ENCODE assay signal across 14 mouse cellular contexts in genomic region chr19:4156073-4156579, GRCm38 (mm10). TPM values are rescaled to one million over a fixed set of nuclear protein-coding genes. Genes with fewer than 3 reads are reported as not detected.
DNase-seq lines count a peak whose midpoint lies in the region; ATAC-seq and TF ChIP-seq lines count a peak whose summit lies in the region.
"Had no signal": no experiment of that assay in that cellular context is flagged by ENCODE, and none has a peak within 500 bp of the region (broad histone marks: within the 10 kb centered on the region; RNA-seq: fewer than 3 reads in every experiment).

No protein-coding gene starts in this region.

- H3K9ac ChIP-seq in kidney, embryonic 14.5 days (ENCODE audit: low read depth, low read length): no peak overlapping the region
- H3K9ac ChIP-seq: forebrain, embryonic 13.5 days; lung, embryonic 14.5 days had no signal

- H3K4me3 ChIP-seq in kidney, embryonic 14.5 days (ENCODE audit: low read length): no peak overlapping the region
- peak overlapping the region; percentile 80 for H3K4me3 ChIP-seq in spleen, adult 2 months (ENCODE audit: extremely low read depth, insufficient read depth, insufficient read length)
- peak overlapping the region; percentile 44 for H3K4me3 ChIP-seq in small intestine, adult 2 months (ENCODE audit: low read depth, low read length)
- H3K4me3 ChIP-seq: forebrain, embryonic 13.5 days had no signal

- DNase-seq in cerebellum, adult 9-11 months: peak; percentile 60
- DNase-seq in cerebellum, postnatal 36 days: no peak
- DNase-seq in kidney, postnatal 14 days: no peak
- no peak for DNase-seq in spleen, adult 2 months (ENCODE audit: low read depth in 1 of 2, low spot score in 2 of 2)
- no peak for DNase-seq in spleen, postnatal 14 days (ENCODE audit: low spot score in 2 of 2)
- no peak for DNase-seq in natural killer cell, adult 2 months (ENCODE audit: low spot score in 2 of 2)
- DNase-seq: kidney, adult 2 months; lung, embryonic 14.5 days; right cerebral cortex, postnatal 14 days had no signal

- H3K4me1 ChIP-seq in kidney, embryonic 14.5 days (ENCODE audit: control insufficient read depth, insufficient read depth, low read length): 0 out of 2 replicates have a peak, but pooled peaks cover 4% of the 10 kb centered on the region
- H3K4me1 ChIP-seq in spleen, adult 2 months (ENCODE audit: control insufficient read depth, insufficient read depth, insufficient read length): peaks cover 13% of the 10 kb centered on the region; the same call in 1 of the 2 replicates
- H3K4me1 ChIP-seq in small intestine, adult 2 months (ENCODE audit: control insufficient read depth, insufficient read depth, insufficient read length, low read length): no peaks in the 10 kb centered on the region
- H3K4me1 ChIP-seq: forebrain, embryonic 13.5 days had no signal

- 66% methylated on average over 20 of the region's 20 CpGs for WGBS in kidney, embryonic 14.5 days
- WGBS in spleen, adult 2 months: 20% methylated on average over 20 of the region's 20 CpGs
- WGBS in small intestine, adult 2 months: 72% methylated on average over 20 of the region's 20 CpGs

- no peak for TF ChIP-seq CTCF in spleen, adult 2 months (IDR thresholded peaks at IDR 0.05; ENCODE audit: extremely low read depth, insufficient read depth, insufficient read length, insufficient replicate concordance)
- TF ChIP-seq CTCF in small intestine, adult 2 months (IDR thresholded peaks at IDR 0.05; ENCODE audit: extremely low read depth, insufficient read length, insufficient replicate concordance, low read depth, low read length): no peak

- H3K27ac ChIP-seq in kidney, embryonic 14.5 days (ENCODE audit: low read depth, low read length): peak overlapping the region; percentile 42; the same call in 1 of the 2 replicates
- peak overlapping the region; percentile 96 for H3K27ac ChIP-seq in spleen, adult 2 months (ENCODE audit: insufficient read depth, low read length)
- 0 out of 2 replicates have a peak overlapping the region, but pooled peaks have one; percentile 64 for H3K27ac ChIP-seq in small intestine, adult 2 months (ENCODE audit: insufficient read depth, low read depth, low read length)
- H3K27ac ChIP-seq: forebrain, embryonic 13.5 days had no signal

- H3K27me3 ChIP-seq in kidney, embryonic 14.5 days (ENCODE audit: control insufficient read depth, insufficient read depth, low read length): no peaks in the 10 kb centered on the region
- no peaks in the 10 kb centered on the region for H3K27me3 ChIP-seq in spleen, adult 2 months (ENCODE audit: control insufficient read depth, insufficient read depth, low read length)
- no peaks in the 10 kb centered on the region for H3K27me3 ChIP-seq in small intestine, adult 2 months (ENCODE audit: control insufficient read depth, insufficient read depth, low read length)
- H3K27me3 ChIP-seq: forebrain, embryonic 13.5 days had no signal

- H3K4me2 ChIP-seq in kidney, embryonic 14.5 days (replicated peaks; ENCODE audit: low read depth, low read length): no peak overlapping the region
- H3K4me2 ChIP-seq: forebrain, embryonic 13.5 days; lung, embryonic 14.5 days had no signal

- no peak; the same call in 1 of the 2 replicates for ATAC-seq in kidney, embryonic 14.5 days (ENCODE audit: low FRiP score, low TSS enrichment)
- ATAC-seq: forebrain, embryonic 13.5 days had no signal

- H3K9me3 ChIP-seq in kidney, embryonic 14.5 days (ENCODE audit: control insufficient read depth, low read length): no peaks in the 10 kb centered on the region
- H3K9me3 ChIP-seq: forebrain, embryonic 13.5 days had no signal

- H3K36me3 ChIP-seq in kidney, embryonic 14.5 days (ENCODE audit: control insufficient read depth, insufficient read depth, low read length): peaks cover 66% of the 10 kb centered on the region
- H3K36me3 ChIP-seq in spleen, adult 2 months (ENCODE audit: control insufficient read depth, insufficient read depth, low read length): peaks cover 39% of the 10 kb centered on the region
- peaks cover 54% of the 10 kb centered on the region for H3K36me3 ChIP-seq in small intestine, adult 2 months (ENCODE audit: control insufficient read depth, insufficient read depth, low read length)

- no peak for TF ChIP-seq POLR2A in spleen, adult 2 months (IDR thresholded peaks at IDR 0.05; ENCODE audit: low read depth, low read length)
- TF ChIP-seq POLR2A in small intestine, adult 2 months (IDR thresholded peaks at IDR 0.05; ENCODE audit: low read depth, low read length): no peak

RNA-seq across cellular contexts. Expression of gene Ptprcap, which starts 2.7 kb away (rescaled TPM):
- polyA plus RNA-seq in kidney, embryonic 14.5 days (2014; fragmentation: Nextera tagmentation; extraction: Ambion mirVana): 0.57 and 0.80 TPM in 2 replicates
- 631 and 1,026 TPM in 2 replicates for polyA plus RNA-seq in spleen, adult 2 months (2012; rRNA removed)
- 95.3 and 169 TPM in 2 replicates for polyA plus RNA-seq in small intestine, adult 2 months (2012; rRNA removed)

RNA-seq across cellular contexts. Expression of gene Rps6kb2, which starts 7.0 kb away (rescaled TPM):
- polyA plus RNA-seq in kidney, embryonic 14.5 days (2014; fragmentation: Nextera tagmentation; extraction: Ambion mirVana): 33.4 and 42.0 TPM in 2 replicates
- polyA plus RNA-seq in spleen, adult 2 months (2012; rRNA removed): 40.7 and 51.5 TPM in 2 replicates
- polyA plus RNA-seq in small intestine, adult 2 months (2012; rRNA removed): 37.9 and 42.5 TPM in 2 replicates

RNA-seq across cellular contexts. Expression of gene Coro1b, which starts 7.7 kb away (rescaled TPM):
- polyA plus RNA-seq in kidney, embryonic 14.5 days (2014; fragmentation: Nextera tagmentation; extraction: Ambion mirVana): 132 and 156 TPM in 2 replicates
- polyA plus RNA-seq in spleen, adult 2 months (2012; rRNA removed): 386 and 394 TPM in 2 replicates
- 264 and 493 TPM in 2 replicates for polyA plus RNA-seq in small intestine, adult 2 months (2012; rRNA removed)

RNA-seq across cellular contexts. Expression of gene Cabp4, which starts 12.3 kb away (rescaled TPM):
- polyA plus RNA-seq in kidney, embryonic 14.5 days (2014; fragmentation: Nextera tagmentation; extraction: Ambion mirVana): 0.06 and 0.09 TPM in 2 replicates
- polyA plus RNA-seq in spleen, adult 2 months (2012; rRNA removed): 1.9 and 2.2 TPM in 2 replicates
- polyA plus RNA-seq in small intestine, adult 2 months (2012; rRNA removed): 0.25 and 0.42 TPM in 2 replicates

RNA-seq across cellular contexts. Expression of gene Gpr152, which starts 16.5 kb away (rescaled TPM):
- polyA plus RNA-seq in kidney, embryonic 14.5 days (2014; fragmentation: Nextera tagmentation; extraction: Ambion mirVana): not detected in 2 replicates
- 0.09 and 0.11 TPM in 2 replicates for polyA plus RNA-seq in spleen, adult 2 months (2012; rRNA removed)
- 0.06 TPM in 1 of 2 replicates, not detected in the other for polyA plus RNA-seq in small intestine, adult 2 months (2012; rRNA removed)
- polyA plus RNA-seq: C2C12; lung, embryonic 14.5 days; stomach, embryonic 16.5 days had no signal

Comparison
In these comparisons a context has a peak if more than half of its experiments do, and no peak if none do; other contexts are left out.
1. H3K27ac ChIP-seq: peak in every context shown above with its lines; median percentile 96 in spleen, adult 2 months; 64 in small intestine, adult 2 months; 42 in kidney, embryonic 14.5 days.
2. RNA of gene Ptprcap, which starts 2.7 kb away (polyA plus RNA-seq): 631 to 1,026 TPM in spleen, adult 2 months and 95.3 to 169 TPM in small intestine, adult 2 months; 0.57 to 0.80 TPM in kidney, embryonic 14.5 days; every median in the first group is over 10 times any median in the second.